Mouse (Mus musculus): ENCODE measurements around the gene Gm27179.
"Not testable (repeated sequence)": the region's sequence is repeated elsewhere in the genome, so short reads cannot be mapped to it uniquely, and the experiment has no call there.

Gene Gm27179

DNA sequence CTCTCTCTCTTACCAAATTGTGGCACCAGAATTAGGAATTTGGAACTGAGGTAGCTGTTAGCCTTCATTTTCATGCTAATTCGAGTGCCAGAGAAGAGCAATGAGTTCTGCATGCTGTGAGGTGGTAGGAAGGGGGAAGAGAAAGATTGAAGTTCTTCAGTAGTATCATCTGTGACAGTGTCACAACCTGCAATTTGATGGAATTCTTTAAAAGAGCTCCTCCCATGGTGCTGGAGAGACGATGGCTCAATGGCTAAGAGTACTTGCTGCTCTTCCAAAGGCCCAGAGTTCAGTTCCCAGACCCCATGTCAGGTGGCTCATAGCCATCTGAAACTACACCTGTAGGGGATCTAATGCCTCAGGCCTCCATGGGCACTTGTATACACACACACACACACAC lies at the start of gene Gm27179:
TSS of gene Gm27179 (minus strand) at position 101 of the 400 bp plus-strand sequence.
- not testable (repeated sequence) for DNase-seq (ENCODE audit: low spot score in 2 of 2)

DNA sequence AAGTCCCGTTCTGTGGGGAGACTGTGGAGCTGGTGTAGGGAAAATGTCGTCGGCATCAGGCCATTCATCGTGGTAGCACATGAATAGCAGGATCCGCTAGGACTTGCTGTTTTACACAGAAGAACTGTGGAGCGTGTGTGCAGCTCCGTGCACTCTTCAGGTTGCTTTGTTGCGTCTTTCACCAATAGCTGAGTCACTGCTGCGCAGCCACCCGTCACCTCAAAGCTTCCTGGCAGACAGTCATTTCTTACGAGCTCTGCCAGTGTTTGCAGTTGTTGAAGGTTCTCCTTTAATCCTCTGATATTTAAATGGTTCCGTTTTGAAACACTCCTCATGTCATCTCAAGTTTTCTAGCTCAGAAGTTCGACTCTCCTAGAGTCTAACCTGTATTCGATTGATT lies 45.2 kb upstream of the Gm27179 start:
- not testable (repeated sequence) for DNase-seq (ENCODE audit: low spot score in 2 of 2)

DNA sequence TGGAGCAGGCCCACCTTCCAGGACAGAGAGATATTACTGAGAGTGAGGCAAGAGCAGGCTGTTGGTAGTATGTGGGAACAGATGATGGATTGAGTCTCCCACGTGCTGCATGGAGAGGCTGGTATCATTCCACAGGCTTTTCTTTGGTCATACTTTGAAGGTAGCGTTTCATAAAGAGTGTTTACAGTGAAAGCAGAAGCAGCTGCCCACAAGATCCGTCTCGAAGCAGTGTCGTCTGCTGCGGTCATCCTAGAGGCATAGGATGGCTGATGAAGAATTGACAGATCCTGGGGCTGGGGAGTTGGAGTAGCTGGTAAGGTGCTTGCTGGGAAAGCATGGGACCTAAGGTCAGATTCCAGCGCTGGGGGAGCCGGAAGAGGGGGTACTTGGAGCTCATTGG lies 44.5 kb upstream of the Gm27179 start:
- DNase-seq (ENCODE audit: low spot score in 2 of 2) = not testable (repeated sequence)

DNA sequence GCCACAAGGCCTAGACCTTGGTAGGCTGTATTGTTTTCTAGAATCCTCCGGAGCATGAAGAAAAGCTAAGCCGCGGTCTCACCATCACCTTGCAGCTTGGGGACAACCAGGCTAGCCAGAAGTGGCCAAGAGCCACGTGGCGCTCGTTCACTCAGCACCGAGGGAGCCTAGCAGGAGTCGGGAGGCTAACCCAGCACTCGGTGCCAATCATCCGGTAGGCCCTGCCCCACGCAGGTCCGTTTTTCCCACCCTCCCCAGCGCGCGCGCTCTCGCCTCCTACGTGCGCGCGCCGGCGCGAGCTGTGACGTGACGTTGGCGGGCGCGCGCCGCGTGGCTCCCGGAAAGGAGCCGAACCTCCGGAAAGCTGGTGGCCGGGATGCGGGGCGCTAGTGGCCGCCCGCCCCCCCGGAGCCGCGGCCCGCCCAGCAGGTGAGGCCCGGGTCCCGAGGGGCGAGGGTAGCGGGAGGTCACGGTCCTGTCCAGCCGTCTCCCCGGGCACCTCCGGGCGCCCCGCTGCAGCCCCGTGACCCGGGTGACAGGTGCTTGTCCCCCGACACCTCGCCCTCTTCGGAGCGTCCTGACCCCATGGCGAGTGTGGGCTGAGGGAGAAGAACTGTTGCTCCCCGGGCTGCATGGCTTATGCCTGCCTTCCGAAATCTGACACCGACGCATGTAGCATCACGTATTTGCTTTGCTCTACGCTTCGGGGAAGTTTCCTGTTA lies 42.9 kb upstream of the Gm27179 start, which contains the start of gene Entpd4b:
TSS of gene Entpd4b (plus strand) at position 315 of the 722 bp plus-strand sequence.
- not testable (repeated sequence) for DNase-seq (ENCODE audit: low spot score in 2 of 2)

DNA sequence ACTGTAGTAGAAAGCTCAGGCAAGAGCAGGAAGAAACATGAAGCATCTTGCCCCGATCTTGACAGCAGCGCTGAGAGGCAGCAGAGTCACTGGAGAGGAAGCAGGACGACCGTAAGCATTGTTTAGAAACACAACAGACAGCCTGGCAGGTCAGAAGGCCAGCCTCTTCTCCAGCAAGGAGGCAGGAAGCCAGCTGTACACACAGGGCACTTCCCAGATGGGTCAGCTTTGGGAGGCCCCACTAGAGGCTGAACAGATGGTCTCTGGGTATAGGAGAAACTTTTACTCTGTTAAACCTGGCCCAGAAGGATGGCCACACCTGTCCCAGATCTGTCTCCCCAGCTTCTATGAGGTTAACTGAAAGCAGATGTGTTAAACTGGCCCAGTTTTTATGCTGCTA lies 35.0 kb upstream of the Gm27179 start:
- not testable (repeated sequence) for DNase-seq (ENCODE audit: low spot score in 2 of 2)

DNA sequence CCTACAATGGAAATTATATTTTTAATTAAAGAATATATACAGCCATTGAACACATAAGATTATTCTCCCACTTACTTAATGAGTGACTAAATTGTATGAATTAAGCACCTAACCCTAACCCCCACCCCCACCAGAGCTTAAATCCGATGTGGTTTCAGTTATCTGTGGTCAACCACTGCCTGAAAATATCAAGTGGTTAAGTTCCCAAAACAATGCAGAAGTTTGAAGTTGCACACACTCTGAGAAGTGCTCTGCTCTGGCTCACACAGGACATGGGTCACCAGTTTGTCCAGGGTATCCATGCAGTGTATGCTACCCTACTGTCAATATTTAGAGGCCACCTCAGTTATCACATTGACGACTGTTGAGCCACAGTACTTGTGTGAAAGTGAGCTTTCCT lies 32.7 kb upstream of the Gm27179 start:
- not testable (repeated sequence) for DNase-seq (ENCODE audit: low spot score in 2 of 2)

DNA sequence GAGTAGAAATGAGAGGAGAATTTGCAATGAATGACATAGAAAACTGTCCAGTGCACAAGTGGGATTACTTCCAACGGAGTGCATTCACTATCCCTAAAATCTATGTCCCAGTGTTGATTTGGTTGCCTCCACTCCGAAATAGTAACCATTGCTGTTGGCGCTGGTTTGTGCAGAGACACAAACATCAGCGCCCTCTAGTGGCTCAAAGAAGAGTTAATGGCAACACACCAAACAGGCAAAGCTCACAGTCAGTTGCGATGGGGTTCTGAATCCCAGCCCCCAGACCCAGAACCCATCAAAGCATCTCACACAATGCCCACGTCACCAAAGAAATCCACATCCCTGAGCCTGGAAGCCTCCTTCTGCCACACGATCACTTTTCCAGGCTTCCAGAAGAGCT lies 31.7 kb upstream of the Gm27179 start:
- not testable (repeated sequence) for DNase-seq (ENCODE audit: low spot score in 2 of 2)

DNA sequence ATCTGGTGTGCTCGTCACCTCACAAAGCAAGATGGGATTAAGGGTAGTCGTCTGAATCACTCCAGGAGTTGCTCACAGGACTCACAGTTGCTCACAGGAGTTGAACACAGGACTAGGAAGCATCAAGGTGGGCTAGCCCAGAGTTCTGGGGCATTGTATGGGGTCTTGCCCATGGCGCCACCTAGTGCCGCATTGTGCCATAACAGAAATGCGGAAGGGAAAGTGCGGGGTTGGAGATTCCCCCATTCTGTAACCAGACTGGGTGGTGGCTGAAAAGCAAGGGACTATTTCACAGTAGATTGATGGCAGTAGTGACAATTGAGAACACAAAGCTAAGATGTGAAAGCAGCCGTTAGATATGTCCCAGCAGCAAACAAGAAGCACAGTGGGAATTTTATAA lies 30.3 kb upstream of the Gm27179 start:
- not testable (repeated sequence) for DNase-seq (ENCODE audit: low spot score in 2 of 2)

DNA sequence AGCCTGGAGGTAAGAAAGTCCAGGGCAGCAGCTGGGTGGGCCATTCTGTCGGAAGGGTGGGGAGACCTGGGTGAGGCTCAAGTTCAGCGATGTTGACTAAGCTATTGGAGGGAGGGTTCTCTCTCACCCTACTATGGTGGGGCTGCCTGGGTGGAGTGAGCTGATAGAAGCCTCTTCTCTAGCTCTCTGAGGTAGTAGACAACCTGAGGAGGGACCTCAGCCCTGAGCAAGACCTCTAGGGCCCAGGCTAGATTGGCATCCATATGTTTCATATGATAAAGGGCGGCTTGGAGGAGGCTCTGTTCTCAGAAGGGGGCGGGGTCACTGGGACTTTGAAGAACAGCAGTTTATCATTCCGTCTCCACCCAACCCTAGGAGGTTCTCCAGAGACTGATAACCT lies 27.8 kb upstream of the Gm27179 start:
- not testable (repeated sequence) for DNase-seq (ENCODE audit: low spot score in 2 of 2)

DNA sequence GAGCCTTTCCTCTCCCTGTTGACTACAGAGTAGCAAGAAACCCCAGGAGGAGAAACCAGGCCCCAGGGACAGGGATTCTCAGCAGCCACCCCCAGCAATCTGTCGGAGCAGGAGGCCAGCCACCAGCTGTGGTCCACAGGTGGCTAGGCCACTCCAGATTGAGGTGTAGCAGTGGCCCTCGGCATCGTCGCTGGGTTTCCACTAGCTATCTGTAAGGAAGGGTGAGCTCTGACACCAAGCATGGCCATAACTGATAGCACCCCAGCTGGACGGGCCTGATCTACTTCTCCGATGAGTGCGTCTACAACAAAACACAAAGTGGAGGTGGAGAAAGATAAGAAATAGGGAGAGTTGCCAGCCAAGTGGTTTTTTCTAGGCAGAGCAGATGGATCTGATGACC lies 24.2 kb upstream of the Gm27179 start:
- DNase-seq (ENCODE audit: low spot score in 2 of 2) = not testable (repeated sequence)

DNA sequence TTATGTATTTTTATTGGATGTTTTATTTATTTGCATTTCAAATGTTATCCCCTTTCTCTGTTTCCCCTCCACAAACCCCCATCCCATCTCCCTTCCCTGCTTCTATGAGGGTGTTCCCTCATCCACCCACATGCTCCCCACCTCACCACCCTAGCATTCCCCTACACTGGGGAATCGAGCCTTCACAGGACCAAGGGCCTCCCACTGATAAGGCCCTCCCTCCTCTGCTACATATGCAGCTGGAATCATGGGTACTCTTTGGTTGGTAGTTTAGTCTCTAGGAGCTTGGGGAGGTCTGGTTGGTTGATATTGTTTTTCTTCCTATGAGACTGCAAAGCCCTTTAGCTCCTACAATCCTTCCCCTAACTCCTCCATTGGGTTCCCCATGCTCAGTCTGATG lies 13.9 kb upstream of the Gm27179 start:
- not testable (repeated sequence) for DNase-seq (ENCODE audit: low spot score in 2 of 2)

DNA sequence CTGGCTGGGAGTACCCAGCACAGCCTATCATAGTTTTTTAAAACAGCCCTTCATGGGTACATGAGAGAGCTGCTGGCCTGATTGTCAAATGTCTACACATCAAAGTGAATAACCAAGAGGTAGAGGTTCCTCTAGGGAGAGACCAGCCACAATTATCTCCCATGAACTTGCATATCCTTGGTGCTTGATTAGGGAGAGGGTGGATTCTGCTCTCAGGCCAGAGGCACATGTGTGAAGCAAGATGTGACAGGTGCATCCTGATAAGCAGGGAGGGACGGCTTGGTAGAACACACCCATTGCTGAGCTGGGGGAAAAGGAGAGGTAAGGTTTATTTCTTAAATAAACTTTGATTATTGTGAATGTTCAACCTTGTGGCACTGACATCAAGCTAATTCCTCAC lies 10.7 kb upstream of the Gm27179 start:
- not testable (repeated sequence) for DNase-seq (ENCODE audit: low spot score in 2 of 2)

DNA sequence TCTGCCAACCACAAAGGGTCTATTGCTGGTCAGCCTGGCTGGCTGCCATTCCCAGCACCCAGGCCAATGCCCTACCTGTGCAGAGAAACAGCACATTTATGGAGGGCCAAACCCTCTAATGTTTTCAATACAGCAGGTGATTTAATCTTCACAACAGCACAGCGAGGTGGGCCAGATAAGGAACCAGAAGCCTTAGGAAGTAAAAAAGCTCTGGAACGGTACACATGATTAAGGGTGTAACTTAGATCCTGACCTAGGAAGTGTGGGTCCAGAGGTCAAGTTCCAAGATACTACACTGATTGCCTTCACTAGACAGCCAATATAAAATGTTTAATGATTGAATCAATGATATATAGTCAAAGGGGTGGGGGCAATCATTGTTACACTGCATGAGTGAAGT lies 8.5 kb upstream of the Gm27179 start:
- not testable (repeated sequence) for DNase-seq (ENCODE audit: low spot score in 2 of 2)

DNA sequence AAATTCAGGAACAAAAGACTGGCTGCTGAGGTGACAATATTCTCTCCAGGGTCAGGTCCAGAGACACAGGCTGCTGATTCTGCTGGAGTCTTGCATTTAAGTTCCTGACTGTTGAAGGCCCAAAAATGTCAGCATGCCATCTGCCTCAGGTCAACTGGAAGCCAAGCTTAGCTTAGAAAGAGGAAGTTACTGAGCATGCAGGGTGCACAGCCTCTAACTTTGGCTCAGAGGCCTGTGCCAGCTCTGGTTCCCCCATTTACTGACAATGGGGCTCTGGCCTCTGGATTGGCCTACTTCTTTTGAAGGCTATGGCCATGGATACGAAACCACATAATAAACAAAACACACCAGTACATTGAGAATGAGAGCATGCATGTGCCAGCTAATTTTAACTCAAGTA lies 5.3 kb downstream of the Gm27179 start:
- not testable (repeated sequence) for DNase-seq (ENCODE audit: low spot score in 2 of 2)

DNA sequence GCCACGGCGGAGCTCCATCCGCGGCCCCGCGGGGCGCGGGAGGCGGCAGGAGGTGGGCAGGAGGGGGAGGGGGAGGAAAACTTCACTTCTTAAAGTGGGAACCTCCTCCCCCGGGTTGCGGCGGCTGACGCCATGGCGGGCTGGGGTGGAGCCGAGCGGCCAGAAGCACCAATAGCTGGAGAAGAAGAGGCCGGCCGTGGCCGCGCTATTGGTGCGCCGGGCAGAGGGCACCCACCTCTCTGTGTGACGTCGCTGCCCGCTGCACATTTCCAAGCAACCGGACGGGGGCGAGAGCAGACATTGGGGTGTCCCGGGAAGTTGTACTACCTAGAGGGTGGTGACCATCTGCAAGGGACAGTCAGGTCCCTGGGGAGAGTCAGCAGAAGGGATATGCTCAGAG lies 9.2 kb downstream of the Gm27179 start, which contains the start of gene Gm16867:
TSS of gene Gm16867 (minus strand) at position 189 of the 400 bp plus-strand sequence.
- DNase-seq (ENCODE audit: low spot score in 2 of 2) = not testable (repeated sequence)

DNA sequence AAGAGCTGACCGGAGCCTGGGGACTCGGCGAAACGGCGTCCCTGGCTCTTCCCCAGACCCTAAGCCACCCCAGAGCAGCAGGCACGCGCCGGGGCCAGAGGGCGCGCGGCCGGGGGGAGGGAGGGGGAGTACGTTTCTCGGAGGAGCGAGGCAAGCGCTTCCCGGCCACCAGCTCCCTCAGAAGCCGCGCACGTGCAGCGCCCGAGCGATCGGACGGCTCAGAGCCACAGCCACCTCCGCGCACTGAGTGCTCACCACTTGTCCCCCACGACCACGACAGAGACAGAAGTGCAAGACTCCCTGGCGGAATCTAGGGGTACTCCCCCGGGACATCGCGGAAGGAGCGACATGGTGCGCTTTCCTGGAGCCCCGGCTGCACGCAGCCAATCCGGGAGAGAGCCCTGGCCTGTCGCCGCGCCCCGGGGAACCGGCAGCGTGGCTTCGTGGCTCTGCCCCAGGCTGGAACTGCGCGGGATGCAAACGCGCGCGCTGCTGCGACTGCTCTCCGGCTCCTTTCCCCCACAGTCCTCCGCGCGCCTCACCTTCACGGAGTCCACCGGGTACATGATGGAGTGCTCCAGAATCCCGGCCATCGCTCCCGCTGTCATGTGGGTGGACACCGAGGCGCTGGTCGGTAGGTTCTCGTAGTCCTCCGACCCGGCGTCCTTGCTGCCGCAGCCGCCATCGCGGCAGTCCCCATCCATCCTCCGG lies 9.8 kb downstream of the Gm27179 start:
- not testable (repeated sequence) for DNase-seq (ENCODE audit: low spot score in 2 of 2)

DNA sequence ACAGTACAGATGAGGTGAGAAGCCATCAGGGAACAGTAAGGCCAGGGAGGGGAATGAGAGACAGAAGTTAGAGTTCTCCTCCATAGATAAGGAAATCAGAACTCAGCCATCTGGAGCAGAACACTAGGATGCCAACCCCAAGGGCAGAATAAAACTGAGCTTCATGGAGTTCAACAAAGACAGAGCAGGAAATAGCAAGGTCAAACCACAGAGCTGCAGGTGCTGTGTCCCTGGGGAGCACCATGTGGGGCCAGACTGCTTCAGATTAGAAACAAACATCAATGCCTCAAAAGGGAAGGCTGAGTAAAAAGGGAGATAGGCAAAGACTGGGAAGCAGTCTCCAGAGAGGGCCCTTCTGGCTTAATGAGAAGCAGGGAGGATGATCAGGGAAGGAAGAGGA lies 16.1 kb downstream of the Gm27179 start:
- DNase-seq (ENCODE audit: low spot score in 2 of 2) = not testable (repeated sequence)

DNA sequence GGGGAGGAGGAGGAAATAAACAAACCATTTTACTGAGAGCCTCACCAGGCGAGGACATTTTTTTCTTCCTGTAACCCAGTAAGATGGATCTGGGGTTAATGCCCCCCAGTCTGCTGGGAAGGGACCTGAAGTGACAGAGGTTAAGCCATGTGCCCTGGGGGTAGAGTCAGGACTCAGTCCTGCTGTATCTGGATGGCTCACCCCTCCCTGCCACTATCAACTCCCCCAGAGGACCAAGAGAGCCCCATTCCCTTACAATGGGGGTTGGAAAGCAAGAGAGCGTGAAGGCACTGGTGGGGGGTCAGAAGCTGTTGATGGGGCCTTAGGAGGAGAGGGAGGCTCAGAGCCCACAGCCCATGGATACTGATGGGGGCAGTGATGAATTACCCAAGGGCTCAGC lies 17.4 kb downstream of the Gm27179 start:
- not testable (repeated sequence) for DNase-seq (ENCODE audit: low spot score in 2 of 2)

DNA sequence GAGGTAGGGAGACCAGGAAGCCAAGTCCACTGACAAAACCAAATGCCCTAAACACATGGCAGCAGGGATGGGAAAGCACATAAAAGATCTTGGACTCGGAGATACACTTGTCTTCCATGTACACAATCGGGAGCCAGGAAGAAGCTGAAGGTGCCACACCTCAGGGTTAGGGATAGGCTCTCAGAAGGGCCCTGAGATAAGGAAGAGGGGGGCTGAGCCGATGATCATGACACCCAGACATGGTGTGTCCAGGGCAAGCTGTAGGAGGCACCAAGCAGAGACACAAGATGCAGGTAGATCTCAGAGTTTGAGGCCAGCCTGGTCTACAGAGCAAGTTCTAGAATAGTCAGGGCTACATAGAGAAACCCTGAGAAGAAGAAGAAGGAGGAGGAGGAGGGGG lies 17.8 kb downstream of the Gm27179 start:
- DNase-seq (ENCODE audit: low spot score in 2 of 2) = not testable (repeated sequence)

DNA sequence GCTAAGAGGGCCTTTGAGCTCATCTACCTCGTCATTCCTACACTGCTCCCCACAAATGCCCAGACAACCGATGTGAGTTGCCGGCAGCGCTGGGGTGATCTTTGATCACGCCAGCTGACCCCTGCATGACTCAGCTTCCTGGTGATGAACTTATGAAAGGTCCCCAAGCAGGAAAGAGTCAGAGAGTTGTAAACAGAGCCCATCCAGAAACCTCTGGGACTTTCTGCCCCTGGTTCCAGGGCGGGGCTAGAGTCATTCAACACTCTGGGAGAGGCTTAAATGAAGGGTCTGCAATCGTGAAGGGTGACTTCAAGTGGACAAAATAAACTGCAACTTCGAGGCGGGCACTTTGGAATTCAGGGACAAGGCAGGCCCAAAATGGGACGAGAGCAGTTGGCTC lies 24.3 kb downstream of the Gm27179 start:
- not testable (repeated sequence) for DNase-seq (ENCODE audit: low spot score in 2 of 2)

DNA sequence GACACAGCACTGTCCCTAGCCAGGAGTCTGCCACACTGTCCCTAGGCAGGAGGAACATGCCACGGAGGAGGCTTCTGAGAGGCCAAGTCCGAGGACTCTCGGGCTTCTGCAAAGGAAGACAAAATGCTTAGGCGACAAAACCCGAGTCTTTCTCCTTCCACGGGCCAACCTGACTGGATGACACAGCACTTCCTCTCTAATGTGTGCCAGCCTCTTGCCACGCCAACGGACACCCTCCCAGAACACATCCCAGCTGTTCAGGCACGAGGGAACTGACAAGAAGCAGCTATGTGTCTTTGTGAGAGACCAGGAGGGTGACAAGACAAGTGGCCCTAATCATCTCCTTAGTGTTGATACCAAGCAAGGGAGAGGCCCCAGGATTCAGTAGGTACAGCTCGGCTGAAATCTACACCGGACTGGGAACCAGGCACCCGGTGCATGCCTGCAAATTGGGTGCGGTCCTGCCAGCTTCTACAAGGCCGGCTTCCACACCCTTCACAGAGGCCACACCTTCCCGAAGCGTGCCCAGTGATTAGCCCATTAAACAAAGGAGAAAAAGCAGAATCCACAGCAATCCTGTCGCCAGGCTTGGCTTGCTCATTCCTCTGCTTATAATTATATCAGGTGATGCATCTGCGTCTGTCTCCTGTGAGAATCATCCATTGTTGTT lies 26.7 kb downstream of the Gm27179 start:
- DNase-seq (ENCODE audit: low spot score in 2 of 2) = not testable (repeated sequence)

DNA sequence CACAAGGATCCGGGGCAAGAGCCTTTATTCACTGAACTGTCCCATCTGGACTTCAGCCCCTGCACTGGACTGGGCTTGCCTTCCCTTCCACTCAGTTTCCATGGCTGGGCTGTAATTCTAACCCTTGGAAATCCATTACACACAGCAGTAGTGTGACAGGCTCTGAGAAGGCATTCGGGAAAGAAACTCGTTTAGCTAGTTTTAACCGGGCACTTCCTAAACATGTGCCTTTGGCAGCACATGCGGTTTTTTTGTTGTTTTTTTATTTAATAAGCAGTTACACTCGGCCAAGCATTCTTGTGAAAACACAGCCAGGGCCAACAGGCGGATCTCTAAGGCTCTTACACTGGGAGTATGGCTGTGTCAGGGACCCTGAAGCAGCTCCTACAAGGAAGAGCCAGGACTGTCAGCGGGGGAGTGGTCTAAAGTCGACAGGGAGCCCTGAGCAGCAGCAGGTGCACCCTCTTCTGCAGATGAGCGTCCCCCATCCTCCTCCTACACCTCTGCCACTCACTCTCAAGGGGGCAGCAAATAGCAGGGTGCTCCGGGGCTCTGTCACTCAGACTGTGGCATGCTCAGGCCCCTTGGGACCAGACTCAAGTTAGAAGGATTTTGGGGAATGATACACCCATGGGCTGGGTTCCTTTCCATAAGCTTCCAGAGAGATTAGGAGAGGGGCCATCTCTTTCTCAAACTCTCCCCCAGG lies 38.3 kb downstream of the Gm27179 start:
- DNase-seq (ENCODE audit: low spot score in 2 of 2) = not testable (repeated sequence)
